Mouse (Mus musculus) stomach, postnatal 0 days (tissue): ENCODE results near the gene Rpl9-ps1.

Source experiments
- CTCF ChIP-seq: IDR thresholded peaks from 2 replicates; pipeline ENCODE4 v1.5.1; 2016; ENCODE audit warnings: antibody characterized with exemption, low read depth, mild to moderate bottlenecking, moderate library complexity
- EP300 ChIP-seq: optimal IDR thresholded peaks from 2 replicates; pipeline ENCODE3; 2016; ENCODE audit warnings: antibody characterized with exemption

- TF ChIP-seq CTCF, result no peak
- TF ChIP-seq EP300, result no peak
Measured at GRCm38 (mm10) chr11:83662204-83662603, 16.8 kb upstream of the Rpl9-ps1 start, which contains the start of gene Ccl4.
